Mouse (Mus musculus): ENCODE results near the gene Afp. TPM values are rescaled to one million over a fixed set of nuclear protein-coding genes. Genes with fewer than 3 reads are reported as not detected.

Gene Afp
- total RNA-seq, 2 experiments from 2014 or later, result not detected

- intact Hi-C loops (cut with DNase I), result no loop called here
- no peak for DNase-seq
These were observed 14.2 kb downstream of the Afp start for GRCm38 (mm10) chr5:90504742-90505141.

DNA sequence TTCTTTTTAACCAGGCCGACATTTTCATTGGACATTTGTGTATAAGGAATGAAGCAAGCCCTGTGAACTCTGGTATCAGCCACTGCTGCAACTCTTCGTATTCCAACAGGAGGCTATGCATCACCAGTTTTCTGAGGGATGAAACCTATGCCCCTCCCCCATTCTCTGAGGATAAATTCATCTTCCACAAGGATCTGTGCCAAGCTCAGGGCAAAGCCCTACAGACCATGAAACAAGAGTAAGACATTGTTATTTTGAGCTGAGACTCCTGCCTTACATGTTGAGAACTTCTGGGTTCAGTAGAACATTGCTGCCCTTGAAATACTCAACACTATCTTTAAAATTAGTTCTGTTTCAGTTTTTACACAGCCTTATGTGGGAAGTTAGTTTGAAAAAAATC lies 16.0 kb downstream of the Afp start:
- DNase-seq, result no peak
- intact Hi-C loops (cut with DNase I), result no loop called here

GRCm38 (mm10) chr5:90507411-90507949 lies 16.9 kb downstream of the Afp start:
- intact Hi-C loops (cut with DNase I), result no loop called here
- DNase-seq, result no peak

DNA sequence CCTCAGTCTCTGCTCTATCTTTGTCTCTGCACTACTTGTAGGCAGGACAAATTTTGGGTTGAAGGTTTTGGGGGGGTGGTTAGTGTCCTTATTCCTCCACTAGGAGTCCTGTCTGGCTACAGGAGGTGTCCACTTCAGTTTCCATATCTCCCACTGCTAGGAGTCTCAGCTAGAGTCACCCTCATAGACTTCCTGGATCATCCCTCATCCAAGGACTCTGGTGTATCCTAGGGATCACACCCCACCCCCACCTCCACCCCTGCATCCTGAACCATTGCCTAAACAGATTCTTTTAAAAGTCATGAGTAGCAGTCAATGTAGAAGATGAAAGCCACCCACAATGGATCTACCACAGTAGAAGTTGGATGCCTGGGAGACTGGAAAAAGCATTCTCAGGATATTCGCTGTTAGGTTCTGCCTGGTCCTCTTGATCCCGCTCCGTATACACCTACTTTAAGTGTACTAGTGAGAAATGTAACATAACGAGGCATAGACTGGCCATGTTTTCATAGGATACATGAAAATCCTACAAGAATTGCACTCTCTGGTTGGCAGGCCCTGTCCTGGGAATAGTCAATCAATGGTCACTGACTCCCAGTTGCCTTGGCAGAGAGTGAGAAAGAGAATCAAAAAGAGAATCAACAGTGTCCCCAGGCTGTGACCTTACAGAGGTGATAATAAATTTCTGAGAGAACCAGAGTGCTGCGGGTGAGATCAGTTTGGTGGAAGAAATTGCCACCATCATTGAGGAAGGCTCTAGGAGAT lies 19.5 kb downstream of the Afp start:
- no peak for DNase-seq
- intact Hi-C loops (cut with DNase I), result no loop called here

DNA sequence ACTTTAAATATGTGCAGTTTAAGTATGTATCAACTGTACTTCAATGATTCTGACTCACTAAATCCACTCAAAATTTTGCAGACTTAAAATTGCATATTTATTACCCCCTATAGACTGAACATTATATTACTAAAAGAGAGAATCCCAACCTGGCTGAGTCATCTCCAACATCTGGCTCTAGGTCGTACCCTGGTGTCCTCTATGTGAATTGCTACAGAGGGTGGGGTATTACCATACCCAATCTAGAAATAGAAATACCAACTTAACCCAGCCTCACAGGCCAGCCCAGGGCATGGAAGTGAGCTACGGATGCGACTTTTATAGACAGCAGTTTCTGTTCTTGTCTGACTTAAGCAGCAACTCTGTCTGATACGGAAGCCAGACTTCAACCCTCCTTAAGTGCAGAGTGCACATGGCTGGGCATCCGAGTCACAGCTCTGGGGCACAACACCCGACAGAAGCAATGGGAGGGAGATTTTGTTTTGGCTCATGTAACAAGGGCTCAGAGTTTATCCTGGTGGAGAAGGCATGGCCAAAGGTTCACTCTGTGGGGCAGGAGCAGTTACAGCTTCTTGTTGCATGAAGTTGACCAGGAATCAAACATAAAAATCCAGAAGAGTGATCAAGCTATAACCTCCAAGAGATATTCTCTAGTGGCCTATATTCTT lies 21.9 kb downstream of the Afp start:
- intact Hi-C loops (cut with DNase I), result no loop called here
- no peak for DNase-seq

- DNase-seq, result no peak
- intact Hi-C loops (cut with DNase I), result no loop called here
These were observed 25.0 kb downstream of the Afp start for GRCm38 (mm10) chr5:90515561-90515960.

DNA sequence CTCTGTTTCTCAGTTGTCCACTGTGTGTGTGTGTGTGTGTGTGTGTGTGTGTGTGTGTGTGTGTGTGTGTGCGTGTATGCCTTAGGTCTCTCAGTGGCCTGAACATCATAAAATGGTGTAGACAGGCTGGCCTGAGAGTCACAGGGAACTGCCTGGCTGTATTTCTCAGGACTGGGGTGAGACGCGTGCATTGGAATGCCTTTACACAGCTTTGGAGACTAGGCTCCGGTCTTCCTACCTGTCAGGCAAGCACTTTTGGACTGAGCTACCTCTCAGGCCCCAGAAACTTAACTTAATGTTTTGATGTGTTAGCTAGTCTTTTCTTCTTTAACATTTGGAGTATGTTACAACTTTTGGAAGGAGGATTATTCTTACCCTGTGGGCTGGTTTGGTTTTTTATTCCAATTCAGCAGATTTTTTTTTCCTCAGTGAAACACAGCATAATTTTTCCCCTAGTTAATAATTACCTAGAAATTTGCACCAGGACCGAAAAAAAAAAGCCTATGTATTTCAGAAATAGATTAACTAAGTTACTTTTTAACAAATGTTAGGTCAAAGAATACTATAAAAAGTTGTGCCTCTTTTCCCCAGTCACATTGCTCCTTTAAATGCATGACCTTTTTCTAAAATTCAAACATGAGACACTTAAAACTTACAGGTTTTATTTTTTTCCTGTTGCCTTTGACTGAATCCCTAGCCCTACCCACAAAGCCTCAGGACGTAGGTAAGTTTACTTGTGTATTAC lies 28.0 kb downstream of the Afp start, which contains the start of gene Afm:
Gene Afm, plus strand, starts transcription at position 577 of the 745 bp plus-strand sequence.
- no peak for DNase-seq
- intact Hi-C loops (cut with DNase I), result no loop called here

GRCm38 (mm10) chr5:90551191-90551590 lies 60.7 kb downstream of the Afp start:
- intact Hi-C loops (cut with DNase I), result no loop called here
- no peak for DNase-seq

DNA sequence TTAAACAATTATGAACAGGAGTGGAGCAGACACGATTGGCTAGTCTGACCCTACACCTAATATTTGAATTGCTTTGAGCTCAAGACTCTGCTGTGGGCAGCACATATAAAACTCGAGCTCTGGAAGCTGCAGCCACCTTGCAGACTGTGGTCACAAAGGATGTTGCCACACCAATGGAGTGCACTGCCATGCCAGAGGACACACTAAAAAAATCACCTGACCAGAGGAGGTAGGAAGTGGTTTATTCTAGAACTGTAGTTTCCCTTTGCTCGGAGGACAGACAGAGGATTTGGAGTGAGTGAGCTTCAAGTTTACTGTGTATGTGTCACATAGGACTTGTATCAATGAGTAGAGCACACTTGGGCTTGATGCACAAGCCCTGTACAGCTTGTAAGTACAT lies 65.5 kb downstream of the Afp start:
- no peak for DNase-seq
- intact Hi-C loops (cut with DNase I), result no loop called here

Other genes with a start within 250 kb of the Afp start
- gene Ankrd17, start 124.2 kb upstream of the Afp start, total RNA-seq (2021), result 10 to 100 TPM; 39.8 to 45.8 TPM
- gene Gm9958, start 123.5 kb upstream of the Afp start, total RNA-seq (2021), result under 1 TPM; 0.20 to 0.54 TPM
- gene Alb, start 29.8 kb upstream of the Afp start, total RNA-seq (2021), result 1 to 10 TPM in 1 of 2 experiments, not detected in 1; 7.4 TPM
- not detected for gene Afm, start 28.2 kb downstream of the Afp start, total RNA-seq (2021)
- gene 5830473C10Rik, start 70.4 kb downstream of the Afp start, total RNA-seq (2021), result not detected
- gene Rassf6, start 149.9 kb downstream of the Afp start, total RNA-seq (2021), result not detected